Comparison of ENCODE assay signal across 16 mouse cellular contexts in the genomic region with DNA sequence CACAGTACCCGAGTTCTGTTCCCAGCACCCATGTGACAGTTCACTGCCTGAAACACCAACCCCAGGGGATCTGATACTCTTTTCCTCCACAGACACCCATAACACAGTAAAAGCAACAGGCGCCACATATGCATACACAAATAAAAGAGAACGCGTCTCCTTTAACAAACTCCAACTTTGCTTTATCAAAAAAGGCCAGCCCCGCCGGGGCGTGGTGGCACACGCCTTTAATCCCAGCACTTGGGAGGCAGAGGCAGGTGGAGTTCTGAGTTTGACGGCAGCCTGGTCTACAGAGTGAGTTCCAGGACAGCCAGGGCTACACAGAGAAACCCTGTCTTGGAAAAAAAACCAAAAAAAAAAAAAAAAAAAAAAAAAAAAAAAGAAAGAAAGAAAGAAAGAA. TPM values are rescaled to one million over a fixed set of nuclear protein-coding genes. Genes with fewer than 3 reads are reported as not detected.
DNase-seq lines count a peak whose midpoint lies in the region; ATAC-seq and TF ChIP-seq lines count a peak whose summit lies in the region.
"Not testable (repeated sequence)": the region's sequence is repeated elsewhere in the genome, so short reads cannot be mapped to it uniquely, and the experiment has no call there.
"Had no signal": no experiment of that assay in that cellular context is flagged by ENCODE, and none has a peak within 500 bp of the region (broad histone marks: within the 10 kb centered on the region; RNA-seq: fewer than 3 reads in every experiment).

No protein-coding gene starts in this region.

- WGBS in heart, embryonic 14.5 days: 65% methylated on average over 9 of the region's 9 CpGs
- 29% methylated on average over 9 of the region's 9 CpGs for WGBS in liver, embryonic 14.5 days (ENCODE audit: insufficient replicate concordance)
- 64% methylated on average over 9 of the region's 9 CpGs for WGBS in stomach, postnatal 0 days

- ATAC-seq in erythroid progenitor cell, adult 5-6 weeks (replicated peaks; ENCODE audit: low FRiP score, poor library complexity, severe bottlenecking): peak; percentile 90
- ATAC-seq in heart, embryonic 14.5 days (ENCODE audit: insufficient number of reproducible peaks, insufficient read depth, low FRiP score, low read depth); stomach, postnatal 0 days (ENCODE audit: low FRiP score, low TSS enrichment): not testable (repeated sequence)
- peak; percentile 71 for ATAC-seq in liver, embryonic 14.5 days (ENCODE audit: insufficient read depth)
- 0 out of 2 replicates have a peak, but pooled peaks have one; percentile 30 for ATAC-seq in megakaryocyte progenitor cell, adult 5-6 weeks (replicated peaks; ENCODE audit: poor library complexity)

- H3K9ac ChIP-seq in heart, embryonic 14.5 days (ENCODE audit: low read length): peak overlapping the region; percentile 27; the same call in 1 of the 2 replicates
- not testable (repeated sequence) for H3K9ac ChIP-seq in liver, embryonic 14.5 days (replicated peaks); stomach, postnatal 0 days (ENCODE audit: low read length)

- H3K4me2 ChIP-seq in heart, embryonic 14.5 days (ENCODE audit: low read length); stomach, postnatal 0 days (replicated peaks; ENCODE audit: low read depth): not testable (repeated sequence)
- peak overlapping the region; percentile 47 for H3K4me2 ChIP-seq in liver, embryonic 14.5 days (ENCODE audit: low read depth)

- DNase-seq in liver: peak; percentile 83
- not testable (repeated sequence) for DNase-seq in liver, embryonic 14.5 days (ENCODE audit: low read depth in 3 of 3, low spot score in 3 of 3)
- DNase-seq in stomach, postnatal 0 days (ENCODE audit: low spot score): peak; percentile 45

- TF ChIP-seq EP300 in liver, embryonic 14.5 days (IDR thresholded peaks at IDR 0.05; ENCODE audit: low read depth): peak; percentile 63
- TF ChIP-seq EP300 in stomach, postnatal 0 days (optimal IDR thresholded peaks at IDR 0.05): not testable (repeated sequence)

- TF ChIP-seq CTCF in E14TG2a.4 (conservative IDR thresholded peaks at IDR 0.05; ENCODE audit: low read length); liver, embryonic 14.5 days (IDR thresholded peaks at IDR 0.05; ENCODE audit: low read depth); stomach, postnatal 0 days (IDR thresholded peaks at IDR 0.05; ENCODE audit: low read depth): not testable (repeated sequence)

- H3K27ac ChIP-seq in brown adipose tissue, adult 24 weeks (replicated peaks; ENCODE audit: low read depth, low read length): peak overlapping the region; percentile 48; the same call in 1 of the 2 replicates
- peak overlapping the region in 1 of 2 experiments; percentile 52; a peak in 1 of 4 replicates for H3K27ac ChIP-seq in heart, embryonic 14.5 days (replicated peaks in 1 of 2; ENCODE audit: control insufficient read depth in 1 of 2, insufficient read depth in 1 of 2, low read depth in 2 of 2, low read length in 2 of 2)
- H3K27ac ChIP-seq in liver, embryonic 14.5 days: peak overlapping the region; percentile 52
- 0 out of 2 replicates have a peak overlapping the region, but pooled peaks have one; percentile 35 for H3K27ac ChIP-seq in stomach, postnatal 0 days (replicated peaks)

- H3K4me3 ChIP-seq in E14TG2a.4 (replicated peaks; ENCODE audit: low read length): peak overlapping the region; percentile 50
- not testable (repeated sequence) for H3K4me3 ChIP-seq in brown adipose tissue, adult 24 weeks (ENCODE audit: insufficient read depth, low read depth, low read length); heart, embryonic 14.5 days (ENCODE audit: control insufficient read depth in 1 of 2, insufficient read depth in 1 of 2, low read depth in 1 of 2, low read length in 2 of 2); liver, embryonic 14.5 days (ENCODE audit: insufficient read depth in 1 of 2, low read depth in 2 of 2, low read length in 2 of 2); stomach, postnatal 0 days (ENCODE audit: low read depth, low read length)

- peaks cover 23% of the 10 kb centered on the region for H3K4me1 ChIP-seq in E14TG2a.4 (replicated peaks; ENCODE audit: low read depth, low read length)
- H3K4me1 ChIP-seq in brown adipose tissue, adult 24 weeks (ENCODE audit: control insufficient read depth, insufficient read depth, insufficient read length, low read length); stomach, postnatal 0 days (replicated peaks; ENCODE audit: control insufficient read depth, insufficient read depth): not testable (repeated sequence)
- peaks cover 8 to 11% of the 10 kb centered on the region in 2 experiments; a peak in 3 of 4 replicates for H3K4me1 ChIP-seq in heart, embryonic 14.5 days (ENCODE audit: control insufficient read depth in 2 of 2, insufficient read depth in 2 of 2, low read length in 2 of 2)
- H3K4me1 ChIP-seq in liver, embryonic 14.5 days (replicated peaks; ENCODE audit: control insufficient read depth in 2 of 2, insufficient read depth in 2 of 2, low read length in 1 of 2): peaks cover 14 to 36% of the 10 kb centered on the region in 2 experiments

- H3K9me3 ChIP-seq in E14TG2a.4 (ENCODE audit: low read length); heart, embryonic 14.5 days (ENCODE audit: control insufficient read depth, low read length); liver, embryonic 14.5 days (ENCODE audit: control insufficient read depth, low read length); stomach, postnatal 0 days (ENCODE audit: control insufficient read depth, low read length): not testable (repeated sequence)

- H3K27me3 ChIP-seq in E14TG2a.4 (ENCODE audit: insufficient read depth, low read length): peaks cover 22% of the 10 kb centered on the region
- H3K27me3 ChIP-seq in heart, embryonic 14.5 days (ENCODE audit: control insufficient read depth, insufficient read depth, low read length); liver, embryonic 14.5 days (ENCODE audit: control insufficient read depth, insufficient read depth, low read length); stomach, postnatal 0 days (ENCODE audit: control insufficient read depth, insufficient read depth, low read length): not testable (repeated sequence)

- not testable (repeated sequence) for H3K36me3 ChIP-seq in E14TG2a.4 (ENCODE audit: insufficient read depth, low read length); liver, embryonic 14.5 days (replicated peaks; ENCODE audit: control insufficient read depth, insufficient read depth, low read depth); stomach, postnatal 0 days (ENCODE audit: control insufficient read depth, insufficient read depth, low read length)
- peaks cover 37% of the 10 kb centered on the region for H3K36me3 ChIP-seq in heart, embryonic 14.5 days (ENCODE audit: control insufficient read depth, insufficient read depth, low read length)

RNA-seq across cellular contexts. Expression of gene 4930415O20Rik, which starts 15.3 kb away (rescaled TPM):
- polyA plus RNA-seq in brown adipose tissue, adult 24 weeks (2012; ENCODE audit: insufficient read depth, insufficient read length, missing spikeins): 5.1 and 14.0 TPM in 2 replicates
- not detected in 2 replicates for total RNA-seq in erythroid progenitor cell, adult 5-6 weeks (2015; ENCODE audit: low replicate concordance)
- not detected in 2 replicates for total RNA-seq in erythroid progenitor cell, adult 5-6 weeks (2017; ENCODE audit: low replicate concordance)
- polyA plus RNA-seq in heart, embryonic 14.5 days (2014; fragmentation: Nextera tagmentation; extraction: Ambion mirVana): 0.53 and 0.66 TPM in 2 replicates
- polyA plus RNA-seq in liver, embryonic 14.5 days (2012; rRNA removed): not detected in 2 replicates
- not detected in 2 replicates for polyA plus RNA-seq in liver, embryonic 14.5 days (2014; fragmentation: Nextera tagmentation; extraction: Ambion mirVana)
- total RNA-seq in megakaryocyte progenitor cell, adult 5-6 weeks (2015): not detected in 2 replicates
- total RNA-seq in megakaryocyte progenitor cell, adult 5-6 weeks (2017): not detected in 2 replicates
- 0.19 and 0.36 TPM in 2 replicates for polyA plus RNA-seq in stomach, postnatal 0 days (2015; fragmentation: Nextera tagmentation; extraction: Ambion mirVana)
- total RNA-seq: adrenal gland, adult 8-10 months; granulocyte monocyte progenitor cell, adult 5-6 weeks; heart, postnatal 4 days had no signal
- polyA plus RNA-seq: CD4-positive, CD25-positive, alpha-beta regulatory T cell, adult 4 months; cortical plate, adult 2 months; embryonic facial prominence, embryonic 12.5 days; forebrain, embryonic 14.5 days; inflammation-experienced regulatory T-cells, adult 6 months had no signal

RNA-seq across cellular contexts. Expression of gene Ccnt1, which starts 15.4 kb away (rescaled TPM):
- 16.4 and 18.1 TPM in 2 replicates for polyA plus RNA-seq in brown adipose tissue, adult 24 weeks (2012; ENCODE audit: insufficient read depth, insufficient read length, missing spikeins)
- 80.0 and 121 TPM in 2 replicates for total RNA-seq in erythroid progenitor cell, adult 5-6 weeks (2015; ENCODE audit: low replicate concordance)
- total RNA-seq in erythroid progenitor cell, adult 5-6 weeks (2017; ENCODE audit: low replicate concordance): 72.0 and 75.4 TPM in 2 replicates
- 34.0 and 39.2 TPM in 2 replicates for polyA plus RNA-seq in heart, embryonic 14.5 days (2014; fragmentation: Nextera tagmentation; extraction: Ambion mirVana)
- 6.1 and 8.2 TPM in 2 replicates for polyA plus RNA-seq in liver, embryonic 14.5 days (2012; rRNA removed)
- 23.7 and 24.7 TPM in 2 replicates for polyA plus RNA-seq in liver, embryonic 14.5 days (2014; fragmentation: Nextera tagmentation; extraction: Ambion mirVana)
- 47.1 and 57.8 TPM in 2 replicates for total RNA-seq in megakaryocyte progenitor cell, adult 5-6 weeks (2015)
- 54.1 and 62.5 TPM in 2 replicates for total RNA-seq in megakaryocyte progenitor cell, adult 5-6 weeks (2017)
- 20.8 and 23.9 TPM in 2 replicates for polyA plus RNA-seq in stomach, postnatal 0 days (2015; fragmentation: Nextera tagmentation; extraction: Ambion mirVana)

RNA-seq across cellular contexts. Expression of gene Adcy6, which starts 23.7 kb away (rescaled TPM):
- polyA plus RNA-seq in brown adipose tissue, adult 24 weeks (2012; ENCODE audit: insufficient read depth, insufficient read length, missing spikeins): 37.3 and 42.5 TPM in 2 replicates
- total RNA-seq in erythroid progenitor cell, adult 5-6 weeks (2015; ENCODE audit: low replicate concordance): 62.3 and 81.3 TPM in 2 replicates
- 133 and 140 TPM in 2 replicates for total RNA-seq in erythroid progenitor cell, adult 5-6 weeks (2017; ENCODE audit: low replicate concordance)
- 35.2 and 43.7 TPM in 2 replicates for polyA plus RNA-seq in heart, embryonic 14.5 days (2014; fragmentation: Nextera tagmentation; extraction: Ambion mirVana)
- polyA plus RNA-seq in liver, embryonic 14.5 days (2012; rRNA removed): 11.3 and 13.1 TPM in 2 replicates
- 4.2 and 5.7 TPM in 2 replicates for polyA plus RNA-seq in liver, embryonic 14.5 days (2014; fragmentation: Nextera tagmentation; extraction: Ambion mirVana)
- total RNA-seq in megakaryocyte progenitor cell, adult 5-6 weeks (2015): 2.2 and 3.1 TPM in 2 replicates
- total RNA-seq in megakaryocyte progenitor cell, adult 5-6 weeks (2017): 6.7 and 7.7 TPM in 2 replicates
- 9.0 and 9.5 TPM in 2 replicates for polyA plus RNA-seq in stomach, postnatal 0 days (2015; fragmentation: Nextera tagmentation; extraction: Ambion mirVana)

RNA-seq across cellular contexts. Expression of gene Cacnb3, which starts 44.5 kb away (rescaled TPM):
- polyA plus RNA-seq in brown adipose tissue, adult 24 weeks (2012; ENCODE audit: insufficient read depth, insufficient read length, missing spikeins): 0.46 and 0.95 TPM in 2 replicates
- total RNA-seq in erythroid progenitor cell, adult 5-6 weeks (2015; ENCODE audit: low replicate concordance): not detected in 2 replicates
- total RNA-seq in erythroid progenitor cell, adult 5-6 weeks (2017; ENCODE audit: low replicate concordance): 0.77 TPM in 1 of 2 replicates, not detected in the other
- polyA plus RNA-seq in heart, embryonic 14.5 days (2014; fragmentation: Nextera tagmentation; extraction: Ambion mirVana): 6.1 and 6.6 TPM in 2 replicates
- polyA plus RNA-seq in liver, embryonic 14.5 days (2012; rRNA removed): 0.85 and 1.5 TPM in 2 replicates
- 0.27 and 0.42 TPM in 2 replicates for polyA plus RNA-seq in liver, embryonic 14.5 days (2014; fragmentation: Nextera tagmentation; extraction: Ambion mirVana)
- total RNA-seq in megakaryocyte progenitor cell, adult 5-6 weeks (2015): not detected in 2 replicates
- total RNA-seq in megakaryocyte progenitor cell, adult 5-6 weeks (2017): not detected in 2 replicates
- polyA plus RNA-seq in stomach, postnatal 0 days (2015; fragmentation: Nextera tagmentation; extraction: Ambion mirVana): 15.1 and 17.6 TPM in 2 replicates
- total RNA-seq: granulocyte monocyte progenitor cell, adult 5-6 weeks had no signal
- polyA plus RNA-seq: CD4-positive, CD25-positive, alpha-beta regulatory T cell, adult 4 months had no signal

RNA-seq across cellular contexts. Expression of gene Kansl2, which starts 52.1 kb away (rescaled TPM):
- polyA plus RNA-seq in brown adipose tissue, adult 24 weeks (2012; ENCODE audit: insufficient read depth, insufficient read length, missing spikeins): 33.1 and 38.0 TPM in 2 replicates
- total RNA-seq in erythroid progenitor cell, adult 5-6 weeks (2015; ENCODE audit: low replicate concordance): 15.5 and 19.7 TPM in 2 replicates
- 11.5 and 18.0 TPM in 2 replicates for total RNA-seq in erythroid progenitor cell, adult 5-6 weeks (2017; ENCODE audit: low replicate concordance)
- polyA plus RNA-seq in heart, embryonic 14.5 days (2014; fragmentation: Nextera tagmentation; extraction: Ambion mirVana): 69.0 and 74.1 TPM in 2 replicates
- 17.5 and 21.7 TPM in 2 replicates for polyA plus RNA-seq in liver, embryonic 14.5 days (2012; rRNA removed)
- polyA plus RNA-seq in liver, embryonic 14.5 days (2014; fragmentation: Nextera tagmentation; extraction: Ambion mirVana): 31.1 and 35.6 TPM in 2 replicates
- total RNA-seq in megakaryocyte progenitor cell, adult 5-6 weeks (2015): 65.7 and 68.6 TPM in 2 replicates
- 60.1 and 62.8 TPM in 2 replicates for total RNA-seq in megakaryocyte progenitor cell, adult 5-6 weeks (2017)
- 44.3 and 44.9 TPM in 2 replicates for polyA plus RNA-seq in stomach, postnatal 0 days (2015; fragmentation: Nextera tagmentation; extraction: Ambion mirVana)
